Mouse (Mus musculus): ENCODE data around the gene Dab1. TPM values are rescaled to one million over a fixed set of nuclear protein-coding genes. Genes with fewer than 3 reads are reported as not detected.

The Dab1 gene
- polyA plus RNA-seq, 1 experiment from 2014 or later = not detected

DNA sequence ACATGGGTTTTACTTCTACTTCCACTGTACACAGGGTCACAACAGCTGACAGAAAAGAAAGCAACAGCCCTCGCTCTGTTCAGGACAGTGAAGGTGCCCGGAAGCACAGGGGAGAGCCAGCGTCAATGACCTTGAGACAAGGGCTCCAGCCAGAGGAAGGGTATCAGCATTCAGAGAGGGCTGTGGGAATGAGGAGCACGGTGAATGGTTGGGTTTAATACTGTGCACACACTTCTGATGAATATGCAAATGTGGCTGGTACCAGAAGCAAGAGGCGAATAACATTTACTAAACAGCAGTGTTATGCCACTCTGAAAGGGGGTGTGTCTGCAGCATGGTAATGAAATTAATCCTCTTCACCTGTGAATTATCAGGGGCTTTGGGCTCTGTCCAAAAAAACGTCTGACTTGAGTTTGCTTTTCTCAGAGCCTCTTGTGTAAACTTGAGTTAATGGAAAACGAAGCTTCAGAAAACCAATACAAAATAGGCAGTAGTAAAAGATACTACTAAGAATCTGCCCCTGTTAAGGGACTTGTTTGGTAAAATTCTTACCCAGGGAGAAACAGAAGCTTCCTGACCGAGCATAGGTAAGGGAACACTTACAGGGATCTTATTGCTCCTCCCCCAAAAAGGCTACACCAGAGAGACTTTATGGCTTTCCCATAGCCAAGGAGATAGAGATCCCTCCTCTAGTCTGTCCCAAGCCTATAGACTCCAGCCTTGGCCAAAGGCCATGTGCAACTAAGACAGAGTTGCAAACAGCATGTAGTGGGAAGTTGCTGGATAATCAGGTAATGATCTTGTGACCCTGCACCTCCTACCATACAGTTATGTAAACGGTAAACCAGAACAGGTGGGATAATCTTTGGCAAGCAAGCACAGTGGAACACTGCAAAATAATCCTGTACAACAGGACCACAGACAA lies 592.6 kb downstream of the Dab1 start:
- no peak overlapping the region for H3K27ac ChIP-seq
- H3K4me3 ChIP-seq (ENCODE audit: inconsistent target) = no peak overlapping the region
- WGBS (ENCODE audit: missing documents) = 76% methylated on average over 9 of the region's 9 CpGs
- no peaks in the 10 kb centered on the region for H3K79me2 ChIP-seq (ENCODE audit: inconsistent target)
- no peaks in the 10 kb centered on the region for H3K36me3 ChIP-seq (ENCODE audit: inconsistent target)

GRCm38 (mm10) chr4:104214724-104215123 lies 595.6 kb downstream of the Dab1 start:
- 62% methylated on average over 7 of the region's 7 CpGs for WGBS (ENCODE audit: missing documents)
- Histone ChIP-seq H3K36me3 (ENCODE audit: inconsistent target) (no peaks in the 10 kb centered on the region), H3K79me2 (ENCODE audit: inconsistent target) (no peaks in the 10 kb centered on the region), H3K4me3 (ENCODE audit: inconsistent target) (no peak overlapping the region), H3K27ac (no peak overlapping the region)

GRCm38 (mm10) chr4:104217336-104217735 lies 598.2 kb downstream of the Dab1 start:
- Histone ChIP-seq H3K79me2 (ENCODE audit: inconsistent target) (no peaks in the 10 kb centered on the region), H3K4me3 (ENCODE audit: inconsistent target) (no peak overlapping the region), H3K27ac (no peak overlapping the region), H3K36me3 (ENCODE audit: inconsistent target) (no peaks in the 10 kb centered on the region)
- WGBS (ENCODE audit: missing documents) = 56% methylated on average over 4 of the region's 4 CpGs

DNA sequence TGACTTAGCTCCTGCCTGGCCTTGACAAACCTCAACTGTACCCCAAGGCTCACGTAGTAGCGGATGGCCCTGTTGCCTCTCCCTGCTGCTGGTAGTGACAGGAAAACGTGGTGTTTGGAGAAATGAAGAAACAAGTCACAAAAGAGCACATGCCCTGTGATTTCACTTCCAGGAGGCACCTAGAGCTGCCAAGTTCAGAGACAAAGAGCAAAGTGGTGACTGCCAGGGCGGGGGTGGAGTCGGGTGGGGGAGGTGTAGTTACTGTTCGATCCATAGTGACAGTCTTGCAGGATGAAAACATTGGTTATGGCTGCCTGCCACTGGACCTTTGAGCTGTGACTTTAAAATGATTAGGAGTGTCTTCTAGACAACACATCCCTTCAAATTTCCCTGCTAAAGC lies 599.6 kb downstream of the Dab1 start:
- no peak overlapping the region for H3K27ac ChIP-seq
- no peaks in the 10 kb centered on the region for H3K79me2 ChIP-seq (ENCODE audit: inconsistent target)
- WGBS (ENCODE audit: missing documents) = 66% methylated on average over 6 of the region's 6 CpGs
- H3K36me3 ChIP-seq (ENCODE audit: inconsistent target) = no peaks in the 10 kb centered on the region
- H3K4me3 ChIP-seq (ENCODE audit: inconsistent target) = no peak overlapping the region

DNA sequence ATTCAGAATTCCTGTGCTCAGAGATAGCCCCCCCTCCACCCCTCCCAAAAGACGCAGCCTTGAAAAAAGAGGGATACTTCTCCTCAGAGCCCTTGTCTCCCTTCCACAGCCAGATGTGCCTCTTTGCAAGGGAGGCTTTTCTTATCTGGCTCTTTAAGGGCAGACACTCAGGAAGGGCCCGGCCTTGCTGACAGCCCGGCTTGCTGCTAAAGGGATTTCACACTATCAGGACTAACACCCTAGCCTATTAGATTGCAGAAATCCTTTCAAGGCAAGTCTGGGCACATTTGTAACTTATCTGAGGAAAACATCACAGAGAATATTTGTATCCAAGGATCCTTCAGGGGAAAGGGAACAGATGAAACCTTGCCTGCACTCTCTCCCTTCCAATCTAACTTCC lies 600.9 kb downstream of the Dab1 start:
- Histone ChIP-seq H3K79me2 (ENCODE audit: inconsistent target) (no peaks in the 10 kb centered on the region), H3K27ac (no peak overlapping the region), H3K36me3 (ENCODE audit: inconsistent target) (no peaks in the 10 kb centered on the region), H3K4me3 (ENCODE audit: inconsistent target) (no peak overlapping the region)
- 53% methylated on average over 3 of the region's 3 CpGs for WGBS (ENCODE audit: missing documents)

DNA sequence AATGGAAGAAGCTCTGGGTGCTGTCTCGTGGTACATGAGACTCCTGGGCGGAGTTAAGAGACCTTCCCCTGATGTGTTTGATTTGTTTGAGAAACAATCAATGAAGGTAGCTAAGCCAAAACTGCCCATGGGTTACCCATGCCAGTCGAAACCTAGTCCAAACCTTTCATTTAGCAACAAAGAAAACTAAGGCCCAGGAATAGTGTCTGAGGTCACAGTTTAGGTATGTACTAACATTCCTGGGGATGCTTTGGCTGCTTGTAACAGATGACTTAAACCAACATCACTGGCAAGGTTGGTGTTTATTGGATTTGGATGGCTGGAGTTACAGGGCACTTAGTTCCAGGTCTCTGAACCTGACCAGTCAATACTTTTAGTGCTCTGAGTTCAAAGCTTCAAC lies 610.1 kb downstream of the Dab1 start:
- 67% methylated on average over 3 of the region's 3 CpGs for WGBS (ENCODE audit: missing documents)

DNA sequence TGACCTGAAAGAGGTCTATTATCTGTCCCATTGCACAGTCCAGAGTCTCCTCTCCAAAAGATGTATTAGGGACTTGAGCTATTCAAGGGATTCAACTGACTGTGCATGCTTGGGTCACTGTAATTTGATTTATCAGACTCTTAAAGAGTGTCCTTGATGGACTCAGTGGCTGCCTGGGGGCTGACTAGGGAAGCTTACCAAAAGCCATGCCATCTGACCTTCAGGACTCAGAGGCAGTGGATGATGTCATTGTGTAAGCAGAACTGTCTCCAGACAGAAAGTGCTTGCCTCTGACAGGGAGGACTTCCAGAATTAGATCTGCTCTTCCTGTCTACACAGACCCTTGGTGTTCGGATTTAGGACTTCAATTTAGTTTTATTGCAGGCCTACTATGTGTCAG lies 627.3 kb downstream of the Dab1 start:
- Histone ChIP-seq H3K36me3 (ENCODE audit: inconsistent target) (no peaks in the 10 kb centered on the region), H3K79me2 (ENCODE audit: inconsistent target) (no peaks in the 10 kb centered on the region), H3K4me3 (ENCODE audit: inconsistent target) (no peak overlapping the region), H3K27ac (no peak overlapping the region)
- WGBS (ENCODE audit: missing documents) = 8% methylated on average over 1 of the region's 1 CpGs

More for the DNA sequence above, 610.1 kb downstream of the Dab1 start:
- no peak overlapping the region for H3K27ac ChIP-seq
- no peaks in the 10 kb centered on the region for H3K79me2 ChIP-seq (ENCODE audit: inconsistent target)
- H3K4me3 ChIP-seq (ENCODE audit: inconsistent target) = no peak overlapping the region
- H3K36me3 ChIP-seq (ENCODE audit: inconsistent target) = no peaks in the 10 kb centered on the region

GRCm38 (mm10) chr4:104249462-104249861 lies 630.3 kb downstream of the Dab1 start:
- no peaks in the 10 kb centered on the region for H3K36me3 ChIP-seq (ENCODE audit: inconsistent target)

GRCm38 (mm10) chr4:104257776-104258175 lies 638.6 kb downstream of the Dab1 start:
- Histone ChIP-seq H3K27ac (no peak overlapping the region), H3K79me2 (ENCODE audit: inconsistent target) (no peaks in the 10 kb centered on the region), H3K36me3 (ENCODE audit: inconsistent target) (no peaks in the 10 kb centered on the region), H3K4me3 (ENCODE audit: inconsistent target) (no peak overlapping the region)
- WGBS (ENCODE audit: missing documents) = 91% methylated on average over 8 of the region's 8 CpGs

More at GRCm38 (mm10) chr4:104249462-104249861, 630.3 kb downstream of the Dab1 start:
- Histone ChIP-seq H3K79me2 (ENCODE audit: inconsistent target) (no peaks in the 10 kb centered on the region), H3K4me3 (ENCODE audit: inconsistent target) (no peak overlapping the region), H3K27ac (no peak overlapping the region)
- 81% methylated on average over 6 of the region's 6 CpGs for WGBS (ENCODE audit: missing documents)

DNA sequence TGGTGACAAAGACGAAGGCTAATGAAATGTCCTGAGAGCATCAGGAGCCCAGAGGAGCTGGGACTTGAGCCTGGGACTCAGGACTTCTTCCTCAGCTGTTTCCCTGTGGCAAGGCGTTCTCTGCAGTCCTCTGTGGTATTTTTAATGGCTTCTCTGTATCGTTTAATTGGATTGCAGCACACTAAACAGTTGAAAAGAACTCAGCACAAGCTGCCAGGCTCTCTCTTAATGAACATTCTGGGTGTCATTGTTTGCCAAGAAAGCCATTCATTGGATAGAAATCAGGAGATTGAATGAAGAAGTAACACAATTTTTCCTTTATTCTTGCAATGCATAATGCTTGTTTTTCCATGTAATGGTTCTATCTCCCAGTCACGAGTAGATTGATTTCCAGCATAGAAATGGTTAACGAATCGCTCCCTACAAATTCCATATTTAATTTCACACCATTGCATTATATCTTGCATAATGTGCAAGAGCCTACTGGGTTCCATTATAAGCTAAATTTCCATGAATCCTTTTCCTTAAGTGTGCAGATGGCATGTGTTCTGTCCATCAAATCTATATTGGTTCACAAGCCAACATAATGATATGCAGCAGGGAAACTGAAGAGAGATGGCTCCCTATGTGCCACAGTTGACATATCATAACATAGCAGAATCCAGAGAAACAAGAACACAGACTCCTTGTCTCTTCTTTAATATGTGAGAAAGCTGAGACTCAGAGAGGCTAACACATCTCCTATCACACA lies 650.4 kb downstream of the Dab1 start:
- H3K27ac ChIP-seq = no peak overlapping the region
- WGBS (ENCODE audit: missing documents) = 80% methylated on average over 6 of the region's 6 CpGs
- no peak overlapping the region for H3K4me3 ChIP-seq (ENCODE audit: inconsistent target)
- H3K36me3 ChIP-seq (ENCODE audit: inconsistent target) = no peaks in the 10 kb centered on the region
- no peaks in the 10 kb centered on the region for H3K79me2 ChIP-seq (ENCODE audit: inconsistent target)

DNA sequence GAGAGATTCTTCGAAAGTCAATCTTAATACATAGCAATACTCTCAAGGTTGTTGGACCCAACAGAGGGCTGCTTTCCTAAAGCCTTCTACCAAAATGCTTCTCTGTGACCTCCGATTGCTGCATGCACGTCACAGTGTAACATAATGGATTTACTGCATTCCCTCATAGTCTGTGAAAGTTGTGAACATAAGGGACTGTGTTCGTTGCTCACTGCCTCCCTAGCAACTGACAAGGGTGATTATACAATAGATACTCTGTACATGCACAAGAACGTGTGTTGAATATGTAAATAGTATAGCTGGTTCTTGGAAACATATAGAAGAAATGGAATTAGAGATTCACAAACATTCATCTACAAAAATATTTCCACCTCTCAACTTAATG lies 651.0 kb downstream of the Dab1 start:
- 90% methylated on average over 5 of the region's 5 CpGs for WGBS (ENCODE audit: missing documents)
- Histone ChIP-seq H3K79me2 (ENCODE audit: inconsistent target) (no peaks in the 10 kb centered on the region), H3K27ac (no peak overlapping the region), H3K36me3 (ENCODE audit: inconsistent target) (no peaks in the 10 kb centered on the region), H3K4me3 (ENCODE audit: inconsistent target) (no peak overlapping the region)

DNA sequence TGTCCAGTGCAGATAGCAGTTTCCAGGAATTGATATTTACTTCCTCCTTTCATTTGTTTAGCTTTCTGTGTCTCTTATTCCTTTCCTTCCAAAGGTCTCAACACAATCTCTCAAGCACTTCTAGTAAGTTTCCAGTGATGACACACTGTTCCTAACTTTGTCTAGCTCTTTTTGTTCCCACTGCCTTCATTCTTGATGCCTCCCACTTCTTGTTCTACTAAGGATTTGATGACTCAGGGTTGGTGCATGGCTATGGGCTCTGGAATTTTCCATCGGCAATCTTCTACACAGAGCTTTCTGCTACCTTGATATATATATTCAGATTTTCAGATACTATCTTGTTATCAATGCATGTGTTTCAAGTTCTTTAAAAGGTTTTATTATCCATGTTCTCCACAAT lies 656.1 kb downstream of the Dab1 start:
- Histone ChIP-seq H3K79me2 (ENCODE audit: inconsistent target) (no peaks in the 10 kb centered on the region), H3K4me3 (ENCODE audit: inconsistent target) (no peak overlapping the region), H3K36me3 (ENCODE audit: inconsistent target) (no peaks in the 10 kb centered on the region), H3K27ac (no peak overlapping the region)
- 83% methylated on average over 1 of the region's 1 CpGs for WGBS (ENCODE audit: missing documents)

DNA sequence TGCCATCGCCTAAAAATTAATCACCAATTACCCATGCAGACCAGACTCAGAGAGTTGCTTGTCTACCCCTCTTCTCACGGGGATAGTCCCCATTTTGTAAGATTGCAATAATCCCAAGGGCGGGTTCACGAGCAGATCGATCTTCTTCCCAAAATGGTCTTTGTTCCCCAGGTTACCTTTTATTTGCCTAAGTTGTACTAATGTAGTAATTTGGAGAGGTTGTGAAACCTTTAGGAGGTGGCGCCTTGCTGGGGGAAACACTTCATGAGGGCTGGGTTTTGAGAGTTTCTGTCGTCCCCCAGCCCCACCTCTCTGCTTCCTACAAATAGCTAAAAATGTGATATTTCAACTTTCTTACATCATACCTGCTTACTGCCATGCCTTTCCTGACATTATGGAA lies 657.8 kb downstream of the Dab1 start:
- 86% methylated on average over 5 of the region's 7 CpGs for WGBS (ENCODE audit: missing documents)
- H3K79me2 ChIP-seq (ENCODE audit: inconsistent target) = no peaks in the 10 kb centered on the region
- no peak overlapping the region for H3K27ac ChIP-seq
- H3K4me3 ChIP-seq (ENCODE audit: inconsistent target) = no peak overlapping the region
- no peaks in the 10 kb centered on the region for H3K36me3 ChIP-seq (ENCODE audit: inconsistent target)

- H3K27ac ChIP-seq = no peak overlapping the region
- no peak overlapping the region for H3K4me3 ChIP-seq (ENCODE audit: inconsistent target)
- 67% methylated on average over 3 of the region's 3 CpGs for whole genome bisulfite sequencing (ENCODE audit: missing documents)
Observed at GRCm38 (mm10) chr4:104281518-104281917, 662.4 kb downstream of the Dab1 start.

DNA sequence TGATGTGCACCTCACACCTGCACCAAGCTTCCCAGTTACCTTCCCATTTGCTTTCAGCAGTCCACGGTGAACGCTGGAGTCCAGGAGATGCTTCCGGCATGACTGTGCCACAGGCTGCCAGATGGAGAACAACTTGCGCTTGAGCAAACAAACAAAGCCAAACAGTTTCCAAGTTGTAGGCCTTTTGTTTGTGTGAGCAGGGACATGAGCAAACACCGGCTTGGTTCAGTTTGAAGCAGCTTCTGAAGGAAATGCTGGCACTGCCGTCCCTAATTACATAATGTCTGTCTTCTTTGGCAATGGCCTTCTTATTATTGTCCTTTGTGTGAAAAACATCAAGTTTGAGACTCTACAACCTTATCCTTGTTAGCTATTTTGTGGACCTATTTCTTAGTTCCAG lies 664.7 kb downstream of the Dab1 start:
- Histone ChIP-seq H3K36me3 (ENCODE audit: inconsistent target) (no peaks in the 10 kb centered on the region), H3K4me3 (ENCODE audit: inconsistent target) (no peak overlapping the region), H3K27ac (no peak overlapping the region), H3K79me2 (ENCODE audit: inconsistent target) (no peaks in the 10 kb centered on the region)
- WGBS (ENCODE audit: missing documents) = 72% methylated on average over 6 of the region's 6 CpGs

More at GRCm38 (mm10) chr4:104281518-104281917, 662.4 kb downstream of the Dab1 start:
- Histone ChIP-seq H3K79me2 (ENCODE audit: inconsistent target) (no peaks in the 10 kb centered on the region), H3K36me3 (ENCODE audit: inconsistent target) (no peaks in the 10 kb centered on the region)
